Mouse (Mus musculus): ENCODE measurements around the gene Unc5a. TPM values are rescaled to one million over a fixed set of nuclear protein-coding genes. Genes with fewer than 3 reads are reported as not detected.
A peak's percentile ranks its signal among the peaks of the same experiment; 100 is the strongest.

Gene Unc5a
- total RNA-seq, 2 experiments from 2014 or later = 110 to 116 TPM

- intact Hi-C loops (cut with DNase I) = no loop called here
- H3K4me3 ChIP-seq = no peak overlapping the region
- no peak for TF ChIP-seq CTCF (IDR thresholded peaks at IDR 0.05)
- no peak overlapping the region for H3K27ac ChIP-seq
- DNase-seq (ENCODE audit: extremely low spot score in 1 of 2, low spot score in 2 of 2) = no peak
Measured at GRCm38 (mm10) chr13:54934873-54935272, 14.3 kb upstream of the Unc5a start.

- Histone ChIP-seq H3K27ac (no peak overlapping the region), H3K4me3 (no peak overlapping the region)
- DNase-seq (ENCODE audit: extremely low spot score in 1 of 2, low spot score in 2 of 2) = peak in 1 of 2 experiments; percentile 46
- intact Hi-C loops (cut with DNase I) = no loop called here
- no peak for TF ChIP-seq CTCF (IDR thresholded peaks at IDR 0.05)
Measured at GRCm38 (mm10) chr13:54936173-54936572, 13.0 kb upstream of the Unc5a start.

GRCm38 (mm10) chr13:54937885-54938284 lies 11.3 kb upstream of the Unc5a start:
- intact Hi-C loops (cut with DNase I) = loop anchor here (2.0 kb wide), 1 partner anchor 59 kb away; no protein-coding TSS in a partner anchor
- no peak for TF ChIP-seq CTCF (IDR thresholded peaks at IDR 0.05)
- H3K27ac ChIP-seq = peak overlapping the region; percentile 82
- H3K4me3 ChIP-seq = no peak overlapping the region
- DNase-seq (ENCODE audit: extremely low spot score in 1 of 2, low spot score in 2 of 2) = peak; percentile 67 to 69

GRCm38 (mm10) chr13:54938493-54938892 lies 10.7 kb upstream of the Unc5a start:
- intact Hi-C loops (cut with DNase I) = loop anchor here (2.0 kb wide), 1 partner anchor 60 kb away; no protein-coding TSS in a partner anchor
- Histone ChIP-seq H3K27ac (peak overlapping the region; percentile 82), H3K4me3 (no peak overlapping the region)
- no peak for DNase-seq (ENCODE audit: extremely low spot score in 1 of 2, low spot score in 2 of 2)
- TF ChIP-seq CTCF (IDR thresholded peaks at IDR 0.05) = no peak

DNA sequence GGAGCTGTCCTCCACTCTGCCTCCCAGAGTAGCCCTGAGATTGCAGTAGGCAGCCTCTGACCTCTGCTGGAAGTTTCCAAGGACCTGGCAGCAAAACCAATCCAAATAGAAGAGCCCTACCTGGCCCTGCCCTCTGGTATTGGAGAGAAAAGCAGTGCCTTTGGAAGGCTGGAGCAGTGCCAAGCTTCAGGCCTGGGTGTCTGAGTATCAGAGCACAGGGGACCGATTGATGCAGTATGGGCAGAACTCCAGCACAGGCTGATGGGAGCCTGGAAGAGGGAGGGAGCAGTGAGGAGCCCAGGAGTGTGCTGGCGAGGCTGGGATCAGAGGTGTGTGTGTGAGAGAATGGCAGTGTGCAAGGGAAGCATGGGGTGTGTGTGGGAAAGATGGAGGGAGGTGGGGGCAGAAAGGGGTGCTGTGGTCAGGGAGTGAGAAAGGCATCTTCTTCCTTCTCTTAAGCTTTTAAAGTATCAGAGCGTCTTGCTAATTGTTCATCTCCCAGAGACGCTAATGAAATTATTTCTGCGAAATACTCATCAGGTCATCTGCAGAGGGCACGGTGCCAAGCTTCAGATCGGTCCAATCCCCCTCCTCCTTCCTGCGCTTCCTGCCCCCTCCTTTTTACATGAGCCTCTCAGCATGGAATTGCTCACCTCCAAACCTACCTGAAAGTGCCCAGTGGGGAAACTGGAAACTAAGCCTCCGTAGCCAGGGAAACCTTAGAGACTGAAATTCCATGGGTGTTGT lies 4.6 kb upstream of the Unc5a start:
- no peak for DNase-seq (ENCODE audit: extremely low spot score in 1 of 2, low spot score in 2 of 2)
- no peak for TF ChIP-seq CTCF (IDR thresholded peaks at IDR 0.05)
- Histone ChIP-seq H3K4me3 (no peak overlapping the region), H3K27ac (no peak overlapping the region)
- intact Hi-C loops (cut with DNase I) = no loop called here

DNA sequence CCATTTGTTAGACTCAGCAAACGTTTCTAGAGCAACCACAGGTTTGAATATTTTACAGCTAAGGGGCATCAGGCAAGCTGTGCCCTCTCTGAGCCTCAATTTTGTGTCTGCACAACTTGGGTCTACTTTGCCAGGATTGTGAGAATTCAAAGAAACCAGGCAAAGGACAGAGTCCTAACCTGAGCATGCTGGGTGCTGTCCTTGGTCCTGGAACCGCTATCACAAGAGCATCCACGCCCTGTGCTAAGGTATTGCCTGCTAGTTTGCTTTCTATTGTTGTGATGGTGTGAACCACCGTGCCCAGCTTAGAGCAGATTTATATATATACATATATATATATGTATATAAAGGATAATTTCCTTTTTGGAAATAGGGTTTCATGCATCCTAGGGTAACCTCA lies 3.9 kb upstream of the Unc5a start:
- no peak overlapping the region for H3K4me3 ChIP-seq
- no peak for DNase-seq (ENCODE audit: extremely low spot score in 1 of 2, low spot score in 2 of 2)
- H3K27ac ChIP-seq = no peak overlapping the region
- intact Hi-C loops (cut with DNase I) = no loop called here
- no peak for TF ChIP-seq CTCF (IDR thresholded peaks at IDR 0.05)

GRCm38 (mm10) chr13:54946406-54946805 lies 2.8 kb upstream of the Unc5a start:
- DNase-seq (ENCODE audit: extremely low spot score in 1 of 2, low spot score in 2 of 2) = no peak
- Histone ChIP-seq H3K4me3 (no peak overlapping the region), H3K27ac (peak overlapping the region; percentile 28; the same call in 1 of the 2 replicates)
- intact Hi-C loops (cut with DNase I) = no loop called here
- no peak for TF ChIP-seq CTCF (IDR thresholded peaks at IDR 0.05)

- peak; percentile 62 to 72 for DNase-seq (ENCODE audit: extremely low spot score in 1 of 2, low spot score in 2 of 2)
- H3K27ac ChIP-seq = peak overlapping the region; percentile 95
- intact Hi-C loops (cut with DNase I) = loop anchor here (2.0 kb wide), 2 partner anchors 63 to 151 kb away; no protein-coding TSS in a partner anchor
- TF ChIP-seq CTCF (IDR thresholded peaks at IDR 0.05) = no peak
- peak overlapping the region; percentile 76 for H3K4me3 ChIP-seq
Measured at GRCm38 (mm10) chr13:54949592-54949991, 381 bp downstream of the Unc5a start.

GRCm38 (mm10) chr13:54950131-54950530 lies 920 bp downstream of the Unc5a start:
- Histone ChIP-seq H3K4me3 (peak overlapping the region; percentile 76), H3K27ac (peak overlapping the region; percentile 54)
- peak in 1 of 2 experiments; percentile 43 for DNase-seq (ENCODE audit: extremely low spot score in 1 of 2, low spot score in 2 of 2)
- no peak for TF ChIP-seq CTCF (IDR thresholded peaks at IDR 0.05)
- intact Hi-C loops (cut with DNase I) = loop anchor here (2.0 kb wide), 3 partner anchors 51 to 141 kb away; no protein-coding TSS in a partner anchor

DNA sequence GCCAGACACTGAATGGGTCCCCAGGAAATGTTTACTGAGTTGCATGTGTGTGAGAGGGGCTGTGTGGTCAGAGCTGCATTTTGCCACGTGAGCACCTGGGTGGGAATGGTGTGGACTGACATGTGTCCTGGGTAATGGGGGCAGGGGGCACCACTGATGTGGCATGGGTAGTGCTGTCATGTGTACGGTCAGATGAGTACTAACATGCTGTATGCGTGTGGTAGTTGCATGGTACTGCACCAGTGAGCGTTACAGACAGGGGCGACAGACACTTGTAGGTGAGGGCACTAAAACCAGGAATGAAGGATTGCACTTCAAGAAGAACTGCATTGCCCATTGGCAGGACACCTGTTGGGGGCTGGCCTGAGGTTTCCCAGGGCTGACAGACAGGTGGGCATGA lies 2.0 kb downstream of the Unc5a start:
- H3K4me3 ChIP-seq = peak overlapping the region; percentile 76
- intact Hi-C loops (cut with DNase I) = loop anchor here (2.0 kb wide), 3 partner anchors 50 to 142 kb away; no protein-coding TSS in a partner anchor
- no peak for DNase-seq (ENCODE audit: extremely low spot score in 1 of 2, low spot score in 2 of 2)
- H3K27ac ChIP-seq = peak overlapping the region; percentile 54; the same call in 1 of the 2 replicates
- TF ChIP-seq CTCF (IDR thresholded peaks at IDR 0.05) = peak; percentile 27

GRCm38 (mm10) chr13:54954745-54955144 lies 5.5 kb downstream of the Unc5a start:
- no peak for TF ChIP-seq CTCF (IDR thresholded peaks at IDR 0.05)
- intact Hi-C loops (cut with DNase I) = no loop called here
- DNase-seq (ENCODE audit: extremely low spot score in 1 of 2, low spot score in 2 of 2) = no peak

DNA sequence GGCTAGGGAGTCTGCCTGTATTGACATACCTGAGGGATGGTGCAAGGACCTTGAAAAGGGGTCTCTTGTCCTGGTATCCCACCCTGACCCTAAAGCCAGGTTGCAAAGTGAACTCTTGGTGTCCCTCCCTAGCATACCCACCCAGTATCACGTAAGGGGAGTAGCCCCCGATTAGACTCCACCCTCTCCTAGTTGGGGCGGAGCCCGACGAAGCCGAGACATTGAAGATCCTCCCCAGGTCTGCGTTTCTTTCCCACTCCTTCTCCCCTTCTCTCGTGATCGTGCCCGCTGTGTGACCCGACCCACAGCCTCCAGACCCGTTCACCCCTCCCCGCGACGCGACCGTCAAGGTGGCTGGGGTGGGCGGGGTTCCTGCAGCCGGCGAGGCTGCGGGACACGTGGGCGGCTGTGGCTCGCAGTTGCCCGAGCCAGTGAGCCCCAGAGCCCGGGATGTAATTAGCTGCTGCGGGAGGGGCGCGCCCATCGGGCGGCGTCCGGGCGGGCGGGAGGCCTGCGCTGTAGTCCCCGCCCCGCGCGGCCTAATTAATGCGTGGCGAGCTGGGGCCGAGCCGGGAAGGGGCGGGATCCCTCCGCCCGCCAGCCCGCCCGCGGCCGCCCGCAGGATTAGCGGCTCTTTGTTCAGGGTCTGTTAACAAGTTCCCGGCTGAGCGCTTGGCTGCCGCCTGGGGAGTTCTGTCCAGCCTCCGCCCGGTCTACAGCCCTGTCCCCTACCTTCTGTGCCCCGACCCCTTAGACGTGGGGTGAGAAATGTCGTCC lies 6.7 kb downstream of the Unc5a start:
- Histone ChIP-seq H3K27ac (peak overlapping the region; percentile 52), H3K4me3 (peak overlapping the region; percentile 55)
- intact Hi-C loops (cut with DNase I) = no loop called here
- DNase-seq (ENCODE audit: extremely low spot score in 1 of 2, low spot score in 2 of 2) = peak; percentile 38 to 63
- TF ChIP-seq CTCF (IDR thresholded peaks at IDR 0.05) = no peak

More at GRCm38 (mm10) chr13:54954745-54955144, 5.5 kb downstream of the Unc5a start:
- peak overlapping the region; percentile 52; the same call in 1 of the 2 replicates for H3K27ac ChIP-seq
- H3K4me3 ChIP-seq = no peak overlapping the region

Measured in left cerebral cortex, adult 2 months (tissue).